Mouse (Mus musculus) erythroblast, adult 5-6 weeks (primary cell): ENCODE results near the gene Gm20517. TPM values are rescaled to one million over a fixed set of nuclear protein-coding genes. Genes with fewer than 3 reads are reported as not detected.
"Not testable (repeated sequence)": the region's sequence is repeated elsewhere in the genome, so short reads cannot be mapped to it uniquely, and the experiment has no call there.

ENCODE experiments used
- ATAC-seq: replicated peaks from 2 replicates; pipeline ENCODE4 v1.8.0; 2016; ENCODE audit warnings: moderate number of reproducible peaks, mild to moderate bottlenecking, moderate TSS enrichment, inconsistent platforms; ENCODE audit not compliant: poor library complexity, low FRiP score, severe bottlenecking
- total RNA-seq, 2 experiments: library from RNA; stranded (forward) in 1 of 2; stranded (reverse) in 1 of 2; fragments of 150-400 nt in 1 of 2; fragments of 200-764, 138-1000 nt in 1 of 2; gene quantifications; 2 replicates each; pipeline versions ENCODE4 v1.2.3 to v1.2.4; 2015 to 2017; ENCODE audit warnings: low replicate concordance in 2 of 2

The Gm20517 gene
- total RNA-seq, 2 experiments from 2014 or later: 4.8 to 6.3 TPM

DNA sequence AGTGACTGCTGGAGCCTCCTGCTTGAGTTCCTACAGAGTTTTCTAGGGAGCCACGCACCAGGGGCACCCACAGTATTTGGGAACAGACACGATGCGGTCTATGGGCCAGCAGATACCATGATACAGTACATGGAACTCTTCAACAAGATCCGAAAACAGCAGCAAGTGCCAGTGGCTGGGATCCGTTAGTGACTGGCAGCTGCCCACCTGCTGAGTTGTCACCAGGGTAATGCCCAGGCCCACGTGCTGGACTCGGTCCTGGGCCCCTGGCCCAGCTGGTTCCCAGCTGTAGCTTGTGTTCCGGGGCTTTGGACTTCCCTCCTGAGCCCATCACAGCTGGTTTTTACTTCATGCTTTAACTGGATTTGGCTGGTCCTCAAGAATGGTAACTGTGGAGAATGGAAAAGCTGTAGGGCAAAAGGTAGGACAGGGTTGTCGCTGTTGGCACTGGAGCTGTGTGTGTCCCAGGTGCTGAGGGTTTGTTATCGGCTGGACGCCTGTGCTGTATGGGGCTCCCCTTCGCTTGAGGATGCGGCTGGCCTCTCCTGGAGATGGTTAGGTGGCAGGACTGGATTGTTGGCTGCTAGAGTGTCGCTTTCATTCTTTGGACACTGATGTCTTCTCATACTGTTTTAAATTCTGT is 11.6 kb downstream of the Gm20517 start:
- no peak for ATAC-seq

DNA sequence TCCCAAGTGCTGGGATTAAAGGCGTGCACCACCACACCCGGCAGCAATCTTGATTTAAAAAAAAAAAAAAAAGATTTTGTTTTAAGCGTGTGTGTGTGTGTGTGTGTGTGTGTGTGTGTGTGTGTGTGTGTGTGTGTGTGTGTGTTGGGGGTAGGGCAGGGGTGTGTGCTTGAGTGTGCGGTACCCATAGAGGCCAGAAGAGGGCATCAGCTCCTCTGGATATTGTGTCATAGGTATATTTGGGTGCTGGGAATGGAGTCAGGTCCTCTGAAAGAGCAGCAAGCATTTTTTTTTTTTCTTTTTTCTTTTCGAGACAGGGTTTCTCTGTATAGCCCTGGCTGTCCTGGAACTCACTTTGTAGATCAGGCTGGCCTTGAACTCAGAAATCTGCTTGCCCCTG is 13.2 kb downstream of the Gm20517 start:
- ATAC-seq: not testable (repeated sequence)

DNA sequence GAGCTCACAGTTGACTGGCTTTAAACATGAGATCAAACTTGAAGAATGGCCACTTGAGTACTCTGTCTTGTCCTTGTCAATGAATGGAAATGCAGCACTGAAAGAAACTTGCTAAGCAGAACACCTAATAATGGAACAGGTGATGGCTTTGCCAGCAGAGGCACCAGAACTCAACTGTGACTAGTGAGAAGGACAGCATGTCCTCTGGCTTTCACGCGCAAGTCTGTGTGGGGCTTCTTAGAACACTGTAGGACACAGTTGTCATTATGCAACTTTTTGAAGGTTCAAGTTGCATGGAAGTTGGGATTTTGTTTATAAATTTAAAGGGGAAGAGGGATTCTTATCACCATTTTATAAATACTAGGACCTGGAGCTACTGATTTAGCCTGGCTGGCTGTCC is 13.7 kb downstream of the Gm20517 start:
- ATAC-seq: no peak

- no peak for ATAC-seq
These were observed 14.6 kb downstream of the Gm20517 start for GRCm38 (mm10) chr17:47626031-47626430.

GRCm38 (mm10) chr17:47627791-47628190 is 16.4 kb downstream of the Gm20517 start:
- no peak for ATAC-seq

GRCm38 (mm10) chr17:47628851-47629676 is 17.7 kb downstream of the Gm20517 start:
- peak; percentile 90 for ATAC-seq

GRCm38 (mm10) chr17:47629717-47630677 is 18.6 kb downstream of the Gm20517 start:
- peak; percentile 54 for ATAC-seq

- ATAC-seq: peak; percentile 42; the same call in 1 of the 2 replicates
These were observed 19.3 kb downstream of the Gm20517 start, which contains the start of gene Usp49 for GRCm38 (mm10) chr17:47630678-47631065. Gene Usp49 (plus strand): TSS chr17:47630690.

GRCm38 (mm10) chr17:47632181-47632840 is 20.9 kb downstream of the Gm20517 start:
- ATAC-seq: no peak

- ATAC-seq: no peak
These were observed 22.8 kb downstream of the Gm20517 start for GRCm38 (mm10) chr17:47633999-47634770.

DNA sequence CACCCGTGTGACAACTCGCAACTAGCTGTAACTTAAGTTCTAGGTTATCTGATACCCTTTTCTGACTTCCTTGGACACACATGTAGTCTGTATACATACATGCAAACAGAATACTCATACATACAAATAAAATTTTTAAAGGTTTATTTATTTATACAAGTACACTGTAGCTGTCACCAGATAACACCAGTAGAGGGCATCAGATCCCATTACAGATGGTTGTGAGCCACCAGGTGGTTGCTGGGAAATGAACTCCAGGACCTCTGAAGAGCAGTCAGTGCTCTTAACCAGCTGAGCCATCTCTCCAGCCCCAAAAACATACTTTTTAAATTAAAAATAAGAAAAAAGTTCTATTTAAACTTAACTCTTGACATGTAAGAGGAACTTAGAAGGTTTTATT is 31.6 kb downstream of the Gm20517 start:
- no peak for ATAC-seq

- ATAC-seq: peak; percentile 76
These were observed 35.3 kb downstream of the Gm20517 start for GRCm38 (mm10) chr17:47646683-47647082.

DNA sequence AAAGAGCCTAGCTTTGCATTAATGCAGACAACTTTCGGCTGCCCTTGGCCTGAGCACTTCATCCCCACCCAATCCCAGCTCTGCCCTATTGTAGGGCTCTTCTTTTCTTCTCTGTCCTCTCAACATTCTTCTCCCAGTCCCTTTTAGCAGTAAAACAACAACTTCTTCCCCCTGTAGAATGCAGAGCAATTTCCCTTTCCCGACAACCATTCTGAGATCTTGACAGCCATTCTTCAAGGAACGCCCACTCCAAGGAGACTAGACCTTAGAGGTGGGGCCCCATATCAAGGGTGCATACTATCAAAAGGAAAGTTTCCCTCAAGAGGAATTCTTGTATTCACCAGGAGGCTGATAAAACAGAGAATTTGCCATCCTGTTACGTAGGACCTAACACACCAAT is 37.6 kb downstream of the Gm20517 start:
- no peak for ATAC-seq

DNA sequence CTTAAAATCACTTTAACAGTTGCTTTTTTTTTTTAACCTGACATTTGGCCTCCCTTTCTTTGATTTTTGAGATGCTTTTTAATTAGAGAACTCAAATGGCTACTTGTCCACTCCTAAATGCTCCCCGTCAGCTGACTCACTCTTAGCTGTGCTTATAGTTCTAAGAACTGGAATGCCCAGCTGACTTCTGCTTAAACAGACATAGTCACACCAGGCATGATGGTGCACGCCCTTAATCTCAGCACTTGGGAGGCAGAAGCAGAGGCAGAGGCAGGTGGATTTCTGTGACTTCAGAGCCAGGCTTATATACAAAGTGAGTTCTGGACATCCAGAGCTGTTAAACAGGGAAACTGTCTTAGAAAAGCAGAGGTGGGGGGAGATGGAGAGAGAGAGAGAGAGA is 40.6 kb downstream of the Gm20517 start:
- ATAC-seq: no peak

DNA sequence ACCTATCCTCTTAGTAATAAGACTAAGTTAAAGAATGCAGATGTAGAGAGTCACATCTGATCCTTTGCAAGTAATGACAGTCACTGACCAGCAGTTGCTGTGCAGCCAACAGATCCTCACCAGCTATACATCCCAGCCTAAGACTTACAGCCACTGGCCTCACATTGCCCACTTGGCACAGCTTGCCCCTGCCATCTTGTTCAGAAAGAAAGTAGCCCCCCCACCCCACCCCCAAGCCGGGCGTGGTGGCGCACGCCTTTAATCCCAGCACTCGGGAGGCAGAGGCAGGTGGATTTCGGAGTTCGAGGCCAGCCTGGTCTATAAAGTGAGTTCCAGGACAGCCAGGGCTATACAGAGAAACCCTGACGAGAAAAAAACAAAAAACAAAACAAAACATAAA is 43.0 kb downstream of the Gm20517 start:
- not testable (repeated sequence) for ATAC-seq

DNA sequence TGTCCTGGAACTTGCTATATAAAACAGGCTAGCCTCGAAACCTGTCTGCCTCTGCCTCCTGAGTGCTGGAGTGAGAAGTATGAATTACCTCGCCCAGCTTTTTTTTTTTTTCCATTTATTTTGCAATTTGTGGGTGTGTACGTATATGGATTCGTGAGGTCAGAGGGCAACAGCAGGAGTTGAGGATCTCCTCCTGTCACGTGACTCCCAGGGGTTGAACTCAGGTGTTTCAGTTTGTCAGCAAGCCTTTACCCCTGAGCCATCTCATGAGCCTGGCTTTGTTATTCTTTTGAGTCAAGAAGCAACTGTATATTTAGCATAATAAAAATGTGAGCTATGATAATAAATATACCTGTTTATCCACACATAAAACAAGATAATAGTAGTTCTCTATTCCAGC is 44.3 kb downstream of the Gm20517 start:
- no peak for ATAC-seq

DNA sequence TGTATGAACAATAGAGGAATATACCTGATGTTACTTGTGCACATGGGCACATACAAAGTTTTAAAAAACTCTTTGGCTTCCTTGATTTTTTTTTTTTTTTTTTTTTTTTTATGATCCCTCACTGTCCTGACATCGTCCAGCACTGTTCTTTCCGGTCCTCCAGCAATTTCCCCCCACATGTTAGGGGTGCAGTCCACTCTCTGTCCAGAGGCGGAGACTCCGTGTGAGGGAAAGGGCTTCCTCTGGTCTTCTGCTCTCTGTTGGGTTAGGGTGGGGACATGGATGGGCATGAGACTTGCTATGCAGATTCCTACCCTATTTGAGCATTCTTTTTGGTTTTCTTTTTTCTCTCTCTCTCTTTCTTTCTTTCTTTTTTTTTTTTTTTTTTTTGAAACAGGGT is 46.5 kb downstream of the Gm20517 start:
- no peak for ATAC-seq

GRCm38 (mm10) chr17:47658741-47659243 is 47.4 kb downstream of the Gm20517 start:
- no peak for ATAC-seq
